Mouse (Mus musculus) hindbrain, embryonic 10.5 days (tissue): Measurements from ENCODE around the gene Htr5b. TPM values are rescaled to one million over a fixed set of nuclear protein-coding genes. Genes with fewer than 3 reads are reported as not detected.

Source experiments
- DNase-seq: peaks from one replicate; pipeline ENCODE4 v3.0.0-alpha.2; 2017; ENCODE audit warnings: low spot score
- H3K27ac ChIP-seq: fragments of 300-500 bp; sonication (generic); 2 replicates; pipeline ENCODE4 v1.5.1; 2016; ENCODE audit warnings: mild to moderate bottlenecking, moderate library complexity
- H3K27me3 ChIP-seq: fragments of 300-500 bp; sonication (generic); 2 replicates; pipeline ENCODE4 v1.6.1; 2016; ENCODE audit warnings: mild to moderate bottlenecking; ENCODE audit not compliant: poor library complexity, insufficient read depth, severe bottlenecking
- H3K36me3 ChIP-seq: fragments of 300-500 bp; sonication (generic); 2 replicates; pipeline ENCODE4 v1.6.1; 2016; ENCODE audit warnings: mild to moderate bottlenecking, moderate library complexity
- H3K4me1 ChIP-seq: fragments of 300-500 bp; sonication (generic); replicated peaks from 2 replicates; pipeline ENCODE4 v1.6.1; 2016; ENCODE audit warnings: mild to moderate bottlenecking
- H3K4me3 ChIP-seq: fragments of 300-500 bp; sonication (generic); 2 replicates; pipeline ENCODE4 v1.5.1; 2016; ENCODE audit warnings: mild to moderate bottlenecking, moderate library complexity
- H3K9me3 ChIP-seq: fragments of 300-500 bp; sonication (generic); 2 replicates; pipeline ENCODE4 v1.6.1; 2016; ENCODE audit warnings: mild to moderate bottlenecking, moderate library complexity
- WGBS: fragments of 180-500 bp; shearing (Covaris S2); methylation state at CpG from one replicate; pipeline ENCODE4 v1.1.7; 2016; 5-methylcytosine and 5-hydroxymethylcytosine counted together
- polyA plus RNA-seq: library from polyadenylated mRNA; unstranded; fragments of >200 nt; fragmentation: Nextera tagmentation; extraction: Ambion mirVana; gene quantifications from 2 replicates; pipeline ENCODE4 v1.2.1, GENCODE M21; 2016

Htr5b gene
- polyA plus RNA-seq, 1 experiment from 2014 or later: 0.08 TPM

DNA sequence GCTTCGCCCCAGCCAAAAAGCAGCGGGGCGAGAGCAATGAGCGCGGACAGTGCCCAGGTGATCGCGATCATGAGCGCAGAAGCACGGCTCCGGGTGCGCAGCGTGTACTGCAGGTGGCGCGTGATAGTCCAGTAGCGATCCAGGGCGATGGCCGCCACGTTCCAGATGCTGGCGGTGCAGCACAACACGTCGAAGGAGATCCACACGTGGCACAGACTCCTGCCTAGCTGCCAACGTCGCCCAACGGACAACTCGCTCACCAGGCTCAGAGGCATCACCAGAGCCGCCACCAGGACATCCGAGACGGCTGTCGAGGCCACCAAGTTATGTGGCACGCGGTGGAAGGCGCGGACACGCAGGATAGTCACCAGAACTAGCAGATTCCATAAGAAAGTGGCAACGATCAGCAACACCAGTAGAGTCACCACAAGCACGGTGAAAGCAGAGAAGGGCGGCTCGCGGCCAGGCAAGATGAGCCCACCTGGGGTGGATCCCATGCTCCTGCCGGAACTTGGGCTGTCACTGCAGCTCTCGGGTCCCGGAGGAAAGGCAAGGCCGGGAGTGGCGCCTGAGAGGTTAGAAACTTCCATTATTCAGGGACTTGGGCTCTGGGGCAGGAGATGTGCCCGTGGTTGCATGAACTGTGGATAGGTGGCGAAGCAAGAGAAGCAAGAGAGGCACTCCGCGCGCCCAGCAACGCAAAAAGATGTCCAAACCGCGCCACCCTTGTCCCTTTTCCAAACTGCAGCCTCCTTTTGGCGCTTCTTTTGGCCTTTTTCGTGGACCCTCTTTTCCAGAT, 466 bp downstream of the Htr5b start:
- peak overlapping the region; percentile 52 for H3K4me3 ChIP-seq
- peaks cover 16% of the 10 kb centered on the region for H3K4me1 ChIP-seq
- peak; percentile 15 for DNase-seq
- no peaks in the 10 kb centered on the region for H3K9me3 ChIP-seq
- 13% methylated on average over 55 of the region's 55 CpGs for WGBS
- peaks cover 45% of the 10 kb centered on the region for H3K27me3 ChIP-seq
- no peak overlapping the region for H3K27ac ChIP-seq
- no peaks in the 10 kb centered on the region for H3K36me3 ChIP-seq

DNA sequence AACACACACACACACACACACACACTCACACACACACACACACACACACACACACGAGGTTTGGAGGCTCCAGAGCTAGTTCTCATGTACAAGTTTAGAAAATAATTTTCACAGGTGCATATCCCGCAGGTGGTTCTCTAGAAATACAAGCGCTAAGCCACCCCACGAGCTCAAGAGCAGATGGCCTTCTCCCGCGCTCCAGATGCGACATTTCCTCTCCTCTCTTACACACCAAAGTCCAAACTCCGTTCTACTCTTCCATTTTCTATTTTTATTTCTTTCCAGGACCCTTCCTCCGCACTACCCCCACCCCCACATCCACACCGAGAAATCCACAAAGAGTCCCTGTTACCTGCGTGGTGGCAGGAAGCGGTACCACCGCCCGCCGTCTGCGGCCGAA, 1.2 kb downstream of the Htr5b start:
- WGBS: 52% methylated on average over 17 of the region's 17 CpGs
- Histone ChIP-seq H3K4me3 (peak overlapping the region; percentile 52), H3K4me1 (peaks cover 16% of the 10 kb centered on the region), H3K36me3 (no peaks in the 10 kb centered on the region), H3K27me3 (peaks cover 45% of the 10 kb centered on the region), H3K27ac (no peak overlapping the region), H3K9me3 (no peaks in the 10 kb centered on the region)
- no peak for DNase-seq

DNA sequence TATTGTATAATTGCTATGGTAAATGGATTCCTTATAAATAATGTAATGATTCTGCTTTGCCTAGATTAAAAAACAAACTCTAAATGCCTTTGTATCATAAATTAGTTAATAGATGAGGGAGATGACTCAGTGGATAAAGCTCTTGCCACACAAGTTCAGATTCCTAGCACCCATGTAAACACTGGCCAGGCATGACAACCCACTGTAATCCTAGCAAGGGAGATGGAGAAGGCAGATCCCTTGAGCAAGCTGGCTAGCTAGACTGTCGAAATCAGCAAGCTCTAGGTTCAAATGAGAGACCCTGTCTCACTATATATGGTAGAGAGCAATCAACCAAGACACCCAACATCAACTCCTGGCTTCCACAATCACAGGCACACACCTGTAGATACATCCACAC, 9.7 kb downstream of the Htr5b start:
- no peak for DNase-seq
- 88% methylated on average over 1 of the region's 1 CpGs for WGBS
- no peak overlapping the region for H3K27ac ChIP-seq

GRCm38 (mm10) chr1:121511966-121512365, 16.3 kb downstream of the Htr5b start:
- Histone ChIP-seq H3K27me3 (no peaks in the 10 kb centered on the region), H3K4me3 (no peak overlapping the region), H3K36me3 (peaks cover 3% of the 10 kb centered on the region; the same call in 1 of the 2 replicates), H3K9me3 (no peaks in the 10 kb centered on the region), H3K27ac (no peak overlapping the region), H3K4me1 (no peaks in the 10 kb centered on the region)
- no peak for DNase-seq
- WGBS: 95% methylated on average over 2 of the region's 2 CpGs

More for the DNA sequence above, 9.7 kb downstream of the Htr5b start:
- H3K27me3 ChIP-seq: no peaks in the 10 kb centered on the region
- no peaks in the 10 kb centered on the region for H3K9me3 ChIP-seq
- no peaks in the 10 kb centered on the region for H3K36me3 ChIP-seq
- no peaks in the 10 kb centered on the region for H3K4me1 ChIP-seq
- H3K4me3 ChIP-seq: no peak overlapping the region

DNA sequence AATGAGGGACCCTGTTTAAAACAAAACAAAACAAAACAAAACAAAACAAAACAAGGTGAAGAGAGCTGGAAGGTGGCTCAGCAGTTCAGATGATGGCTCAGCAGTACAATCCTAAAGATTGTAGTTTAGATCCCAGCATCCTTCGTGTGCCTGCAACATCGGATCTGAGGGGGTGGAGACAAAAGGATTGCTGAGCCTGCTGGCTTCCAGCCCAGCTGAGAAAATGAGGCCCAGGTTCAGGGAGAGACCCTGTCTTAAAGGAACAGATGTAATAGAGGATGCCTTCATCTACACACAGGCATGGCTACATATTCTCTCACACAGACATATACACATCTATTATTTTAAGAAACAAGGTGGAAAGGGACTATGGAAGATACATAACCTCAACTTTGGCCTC, 17.1 kb downstream of the Htr5b start:
- no peak for DNase-seq

DNA sequence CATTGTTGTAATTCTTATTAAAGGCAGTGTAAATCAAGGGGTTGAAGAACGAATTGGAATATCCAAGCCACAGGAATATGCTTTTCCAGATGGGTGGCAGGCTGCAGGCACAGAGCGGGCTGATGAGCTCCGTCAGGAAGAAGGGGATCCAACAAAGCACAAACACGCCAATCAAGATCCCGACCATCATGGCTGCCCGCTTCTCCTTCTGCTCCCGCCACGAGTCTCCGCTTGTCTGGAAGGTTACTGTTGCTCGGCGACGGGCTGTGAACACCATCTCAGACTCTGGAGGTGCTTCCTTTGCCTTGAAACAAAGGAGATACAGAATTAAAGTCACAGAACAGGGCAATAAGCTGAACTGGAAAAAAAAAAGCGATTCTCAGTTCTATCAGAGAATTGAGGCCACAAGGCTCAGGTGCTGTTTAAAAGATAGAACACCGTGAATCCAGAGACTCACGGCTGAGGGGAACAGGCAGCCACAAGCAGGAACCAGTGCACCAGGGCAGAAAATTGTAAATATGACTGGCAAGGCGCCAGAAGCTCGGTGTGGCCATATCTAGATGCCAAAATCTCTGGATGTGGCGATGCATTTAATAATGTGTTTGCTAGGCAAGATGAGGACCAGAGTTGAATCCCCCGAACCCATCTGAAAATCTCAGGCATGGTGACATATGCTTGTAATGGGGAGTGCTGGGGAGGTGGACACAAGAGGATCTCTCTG, 17.7 kb downstream of the Htr5b start:
- 92% methylated on average over 19 of the region's 19 CpGs for WGBS
- H3K27ac ChIP-seq: no peak overlapping the region
- H3K4me1 ChIP-seq: no peaks in the 10 kb centered on the region
- no peak overlapping the region for H3K4me3 ChIP-seq
- DNase-seq: no peak
- H3K27me3 ChIP-seq: no peaks in the 10 kb centered on the region
- H3K9me3 ChIP-seq: no peaks in the 10 kb centered on the region
- H3K36me3 ChIP-seq: peaks cover 3% of the 10 kb centered on the region; the same call in 1 of the 2 replicates

More for the DNA sequence above, 17.1 kb downstream of the Htr5b start:
- Histone ChIP-seq H3K4me1 (no peaks in the 10 kb centered on the region), H3K9me3 (no peaks in the 10 kb centered on the region), H3K36me3 (peaks cover 3% of the 10 kb centered on the region; the same call in 1 of the 2 replicates), H3K4me3 (no peak overlapping the region), H3K27ac (no peak overlapping the region), H3K27me3 (no peaks in the 10 kb centered on the region)
- 57% methylated on average over 2 of the region's 2 CpGs for WGBS

- no peak overlapping the region for H3K4me3 ChIP-seq
- H3K9me3 ChIP-seq: no peaks in the 10 kb centered on the region
- H3K27ac ChIP-seq: no peak overlapping the region
- H3K27me3 ChIP-seq: no peaks in the 10 kb centered on the region
- H3K36me3 ChIP-seq: peaks cover 7% of the 10 kb centered on the region; the same call in 1 of the 2 replicates
- H3K4me1 ChIP-seq: no peaks in the 10 kb centered on the region
- WGBS: 93% methylated on average over 2 of the region's 2 CpGs
- no peak for DNase-seq
Measured at GRCm38 (mm10) chr1:121508729-121509128, 19.5 kb downstream of the Htr5b start.

GRCm38 (mm10) chr1:121497093-121497492, 31.2 kb downstream of the Htr5b start:
- WGBS: 92% methylated on average over 4 of the region's 4 CpGs

GRCm38 (mm10) chr1:121490241-121490640, 38.0 kb downstream of the Htr5b start:
- Histone ChIP-seq H3K27ac (no peak overlapping the region), H3K36me3 (peaks cover 61% of the 10 kb centered on the region), H3K4me1 (no peaks in the 10 kb centered on the region), H3K4me3 (no peak overlapping the region), H3K27me3 (no peaks in the 10 kb centered on the region), H3K9me3 (no peaks in the 10 kb centered on the region)
- DNase-seq: peak; percentile 26
- WGBS: 32% methylated on average over 5 of the region's 5 CpGs

More at GRCm38 (mm10) chr1:121497093-121497492, 31.2 kb downstream of the Htr5b start:
- H3K27ac ChIP-seq: no peak overlapping the region
- H3K4me1 ChIP-seq: no peaks in the 10 kb centered on the region
- no peak for DNase-seq
- H3K27me3 ChIP-seq: no peaks in the 10 kb centered on the region
- H3K9me3 ChIP-seq: 0 out of 2 replicates have a peak, but pooled peaks cover 3% of the 10 kb centered on the region
- H3K4me3 ChIP-seq: no peak overlapping the region
- H3K36me3 ChIP-seq: peaks cover 94% of the 10 kb centered on the region

- H3K4me1 ChIP-seq: no peaks in the 10 kb centered on the region
- no peaks in the 10 kb centered on the region for H3K27me3 ChIP-seq
- no peak overlapping the region for H3K27ac ChIP-seq
- no peak overlapping the region for H3K4me3 ChIP-seq
- H3K36me3 ChIP-seq: peaks cover 49% of the 10 kb centered on the region
- 91% methylated on average over 6 of the region's 6 CpGs for WGBS
- no peak for DNase-seq
- no peaks in the 10 kb centered on the region for H3K9me3 ChIP-seq
Measured at GRCm38 (mm10) chr1:121486803-121487202, 41.5 kb downstream of the Htr5b start.

DNA sequence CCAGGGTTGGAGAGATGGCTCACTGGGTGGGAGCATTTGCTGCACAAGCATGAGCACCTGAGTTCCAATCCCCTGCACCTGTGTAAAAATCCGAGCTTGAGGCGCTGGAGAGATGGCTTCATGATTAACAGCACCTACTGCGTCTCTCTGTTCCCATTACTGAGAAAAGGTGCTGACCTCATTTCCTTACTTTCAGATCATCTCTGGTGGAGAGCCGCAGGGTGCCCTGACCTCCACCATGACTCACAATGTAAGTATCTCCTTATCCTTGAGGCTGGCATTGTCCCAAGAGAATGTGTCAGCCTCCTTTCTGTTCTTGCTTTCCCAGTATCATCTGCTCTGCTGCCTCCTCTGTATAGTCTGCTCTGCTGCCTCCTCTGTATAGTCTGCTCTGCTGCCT, 45.2 kb downstream of the Htr5b start:
- Histone ChIP-seq H3K4me3 (no peak overlapping the region), H3K9me3 (no peaks in the 10 kb centered on the region), H3K27ac (no peak overlapping the region), H3K4me1 (no peaks in the 10 kb centered on the region), H3K27me3 (no peaks in the 10 kb centered on the region), H3K36me3 (peaks cover 72% of the 10 kb centered on the region)
- 91% methylated on average over 4 of the region's 4 CpGs for WGBS
- no peak for DNase-seq

- 92% methylated on average over 5 of the region's 5 CpGs for WGBS
- no peaks in the 10 kb centered on the region for H3K9me3 ChIP-seq
- H3K27me3 ChIP-seq: no peaks in the 10 kb centered on the region
- DNase-seq: no peak
- H3K27ac ChIP-seq: no peak overlapping the region
- H3K4me3 ChIP-seq: no peak overlapping the region
- no peaks in the 10 kb centered on the region for H3K4me1 ChIP-seq
- peaks cover 74% of the 10 kb centered on the region for H3K36me3 ChIP-seq
Measured at GRCm38 (mm10) chr1:121479403-121479802, 48.9 kb downstream of the Htr5b start.
